9 mouse cellular contexts compared by ENCODE assay signal in genomic region chr11:12035916-12036910, GRCm38 (mm10). TPM values are rescaled to one million over a fixed set of nuclear protein-coding genes. Genes with fewer than 3 reads are reported as not detected.
DNase-seq lines count a peak whose midpoint lies in the region; ATAC-seq lines count a peak whose summit lies in the region.
"Had no signal": no experiment of that assay in that cellular context is flagged by ENCODE, and none has a peak within 500 bp of the region (broad histone marks: within the 10 kb centered on the region; RNA-seq: fewer than 3 reads in every experiment).

No protein-coding gene starts in this region.

- peaks cover 28% of the 10 kb centered on the region for H3K4me1 ChIP-seq in megakaryocyte, embryonic 14.5 days

- H3K9me3 ChIP-seq in megakaryocyte, embryonic 14.5 days, result no peaks in the 10 kb centered on the region

- peak overlapping the region; percentile 93 for H3K4me3 ChIP-seq in megakaryocyte, embryonic 14.5 days (replicated peaks)

- peaks cover 77% of the 10 kb centered on the region for H3K27me3 ChIP-seq in megakaryocyte, embryonic 14.5 days (replicated peaks)

- ATAC-seq in megakaryocyte, adult 5-6 weeks (ENCODE audit: poor library complexity, severe bottlenecking), result no peak

- peak; percentile 46 for DNase-seq in forelimb bud, embryonic 11.5 days (ENCODE audit: low read depth, low spot score)
- peak; percentile 36 for DNase-seq in kidney, postnatal 10 days
- peak; percentile 45 for DNase-seq in mesoderm, embryonic 11.5 days (ENCODE audit: low read depth, low spot score)
- no peak for DNase-seq in thymus, postnatal 4 days
- DNase-seq in cerebellum, adult 9-10 months, result no peak
- no peak for DNase-seq in layer of hippocampus, adult 18-20 months (ENCODE audit: low spot score in 2 of 2)

- H3K36me3 ChIP-seq in megakaryocyte, embryonic 14.5 days (replicated peaks; ENCODE audit: low read length), result no peaks in the 10 kb centered on the region

RNA-seq across cellular contexts. Expression of gene Grb10, which starts 2.3 kb away (rescaled TPM):
- 7.2 and 27.6 TPM in 2 replicates for polyA plus RNA-seq in megakaryocyte, embryonic 14.5 days (2012; ENCODE audit: insufficient read depth, low replicate concordance)
- not detected in 2 replicates for total RNA-seq in megakaryocyte, adult 5-6 weeks (2015)
- total RNA-seq in megakaryocyte, adult 5-6 weeks (2017), result 0.37 TPM in 1 of 2 replicates, not detected in the other
- total RNA-seq in layer of hippocampus, adult 18-20 months (2021), result 10 to 100 TPM; 27.5 to 30.9 TPM
- total RNA-seq: neutrophil, adult 5-6 weeks had no signal

Comparison
In these comparisons a context has a peak if more than half of its experiments do, and no peak if none do; other contexts are left out.
1. DNase-seq: peak in forelimb bud, embryonic 11.5 days (single experiment), kidney, postnatal 10 days (single experiment) and mesoderm, embryonic 11.5 days (single experiment); none in thymus, postnatal 4 days (single experiment), cerebellum, adult 9-10 months (single experiment) and layer of hippocampus, adult 18-20 months (0 of 2).
2. RNA of gene Grb10, which starts 2.3 kb away (total RNA-seq): 27.5 to 30.9 TPM in layer of hippocampus, adult 18-20 months; 0.37 TPM in megakaryocyte, adult 5-6 weeks; every median in the first group is over 10 times any median in the second.